Mouse (Mus musculus) frontal cortex, postnatal 10 days (tissue): Measurements from ENCODE around the gene Coro7.
"Not testable (repeated sequence)": the region's sequence is repeated elsewhere in the genome, so short reads cannot be mapped to it uniquely, and the experiment has no call there.

Experiments
- DNase-seq, 2 experiments: peaks; one replicate each; pipeline ENCODE4 v3.0.0; 2022; ENCODE audit warnings: low spot score in 2 of 2, mixed read lengths in 1 of 2

Gene Coro7

DNA sequence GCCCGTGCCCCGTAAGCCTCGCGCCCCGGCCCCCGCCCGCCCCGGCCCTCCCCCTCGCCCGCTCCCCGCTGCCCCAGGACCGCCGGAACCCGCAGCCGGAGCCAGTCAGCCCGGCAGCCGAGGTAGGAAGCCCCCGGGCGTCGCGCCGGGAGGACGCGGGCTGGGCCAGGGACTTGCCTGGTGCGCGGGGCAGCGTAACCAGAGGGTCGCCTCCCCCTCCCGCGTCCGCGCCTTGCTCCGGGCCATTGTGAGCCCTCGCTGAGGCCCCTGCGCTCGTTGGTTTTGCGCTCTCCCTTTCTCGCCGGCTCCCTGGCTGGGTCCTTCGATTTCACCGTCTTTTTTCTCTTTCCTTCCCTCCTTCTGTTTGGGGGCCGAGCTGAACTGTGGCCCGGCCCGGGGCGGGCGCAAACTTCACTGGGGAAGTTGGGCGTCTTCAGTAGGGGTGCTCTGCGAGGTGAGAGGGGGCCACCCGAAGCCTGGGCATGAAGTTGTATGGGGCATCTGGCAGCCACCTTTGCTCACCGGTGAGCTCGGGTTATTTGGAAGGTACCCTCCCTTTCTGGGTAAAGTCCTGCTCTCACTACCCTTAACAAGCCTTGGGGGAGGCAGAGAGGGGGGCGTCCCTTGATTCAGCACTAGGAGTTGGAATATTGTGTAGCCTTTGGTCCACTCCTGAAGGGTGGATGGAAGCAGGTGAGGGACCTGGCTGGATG is 84.6 kb downstream of the Coro7 start:
- DNase-seq, result no peak

DNA sequence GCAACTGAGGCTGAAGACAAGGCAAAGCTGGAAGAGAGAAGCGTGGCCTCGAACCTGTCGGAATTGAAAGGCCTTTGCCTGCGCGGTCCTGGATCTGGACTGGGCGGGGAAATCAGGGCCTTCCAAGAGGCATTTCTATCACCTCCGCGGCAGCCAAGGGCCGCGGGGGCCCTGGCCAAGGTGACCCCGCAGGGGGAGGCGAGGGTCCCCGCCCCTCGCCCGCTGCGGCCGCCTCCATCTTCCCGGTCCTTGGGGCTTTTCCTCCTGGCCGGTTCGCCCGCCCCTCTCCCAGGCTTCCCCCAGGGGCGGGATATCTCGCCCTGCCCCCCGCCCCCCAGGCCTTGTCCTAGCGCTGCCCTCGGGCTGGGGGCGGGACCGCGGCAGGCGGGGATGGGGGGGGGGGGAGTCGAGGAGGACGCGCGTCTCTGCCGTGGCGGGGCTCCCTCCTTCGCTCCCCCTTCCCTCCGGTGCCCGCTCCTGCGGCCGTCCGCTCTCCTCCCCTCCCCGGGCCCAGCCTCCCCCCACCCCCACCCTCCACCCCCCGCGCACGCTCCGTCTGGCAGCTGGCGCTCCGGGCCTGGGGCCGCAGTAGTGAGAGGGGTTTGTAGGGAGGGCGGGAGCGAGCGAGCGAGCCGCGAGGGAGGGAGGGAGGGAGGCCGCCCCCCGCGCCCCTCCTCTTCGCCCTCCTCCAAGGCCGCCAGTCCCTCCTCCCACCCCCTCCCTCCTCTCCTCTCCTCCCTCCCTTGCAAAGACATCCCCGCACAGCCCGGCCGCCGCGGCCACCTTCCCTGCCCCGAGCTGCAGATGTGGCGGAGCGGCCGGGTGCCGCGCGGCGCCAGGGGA is 85.4 kb downstream of the Coro7 start, which contains the start of gene Glis2:
TSS of gene Glis2 (plus strand) at position 743 of the 843 bp plus-strand sequence.
- DNase-seq, result peak in 1 of 2 experiments; percentile 59

DNA sequence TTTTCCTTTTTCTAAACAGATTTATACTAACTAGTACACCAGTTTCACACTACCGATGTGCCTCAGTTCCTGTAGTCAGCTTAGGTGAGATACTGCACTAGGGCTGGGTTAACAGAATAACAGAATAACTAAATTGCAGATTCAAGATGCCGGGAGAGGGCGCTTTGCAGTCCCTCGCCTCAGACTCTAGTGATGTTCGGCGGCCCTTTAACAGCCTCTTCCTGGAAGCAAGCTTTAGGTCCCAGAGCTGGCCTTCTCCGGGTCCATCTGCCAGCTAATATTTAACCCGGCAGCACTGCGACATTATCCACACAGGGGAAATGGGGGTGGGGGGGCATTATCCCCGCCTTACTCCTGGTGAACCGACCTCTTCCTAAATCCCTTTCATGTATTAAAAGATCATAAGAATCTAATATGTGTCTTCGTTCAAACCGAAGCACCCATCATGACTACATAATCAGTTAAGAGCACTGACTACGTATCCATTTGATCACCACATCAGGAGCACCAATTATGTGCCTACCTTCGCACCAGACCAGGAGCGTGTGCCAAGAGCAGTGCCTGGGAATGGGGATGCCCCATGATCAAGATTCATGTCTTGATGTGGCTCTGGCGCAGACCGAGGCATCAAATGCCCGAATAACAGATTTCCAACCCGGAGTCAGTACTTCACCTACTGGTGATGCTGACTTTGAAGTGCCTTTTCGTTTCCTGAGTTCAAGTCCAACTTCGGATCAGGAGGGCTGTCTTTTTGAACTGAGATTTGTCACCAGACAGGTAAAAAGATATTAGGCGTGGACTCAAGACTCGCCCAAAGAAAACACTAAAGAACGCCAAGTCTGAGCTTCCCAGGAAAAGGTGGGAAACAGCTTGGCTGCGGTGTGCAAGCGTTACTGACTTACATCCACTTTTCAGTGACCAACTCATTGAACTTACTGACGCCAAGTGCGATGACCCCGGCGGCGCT is 86.4 kb downstream of the Coro7 start:
- peak in 1 of 2 experiments; percentile 61 for DNase-seq

DNA sequence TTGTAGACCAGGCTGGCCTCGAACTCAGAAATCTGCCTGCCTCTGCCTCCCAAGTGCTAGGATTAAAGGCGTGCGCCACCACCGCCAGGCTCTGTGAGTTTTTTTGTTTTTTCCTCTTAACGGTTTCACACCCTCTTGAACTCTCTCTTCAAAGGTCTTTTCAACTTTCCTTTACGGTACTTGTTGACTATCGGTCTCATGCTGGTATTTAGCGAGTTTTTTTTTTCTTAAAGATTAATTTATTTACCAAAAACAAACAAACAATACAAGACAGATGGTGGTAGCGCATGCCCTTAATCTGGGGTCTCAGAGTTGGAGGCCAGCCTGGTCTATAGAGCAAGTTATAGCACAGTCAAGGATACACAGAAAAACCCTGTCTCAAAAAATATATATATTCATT is 89.3 kb downstream of the Coro7 start:
- no peak for DNase-seq

DNA sequence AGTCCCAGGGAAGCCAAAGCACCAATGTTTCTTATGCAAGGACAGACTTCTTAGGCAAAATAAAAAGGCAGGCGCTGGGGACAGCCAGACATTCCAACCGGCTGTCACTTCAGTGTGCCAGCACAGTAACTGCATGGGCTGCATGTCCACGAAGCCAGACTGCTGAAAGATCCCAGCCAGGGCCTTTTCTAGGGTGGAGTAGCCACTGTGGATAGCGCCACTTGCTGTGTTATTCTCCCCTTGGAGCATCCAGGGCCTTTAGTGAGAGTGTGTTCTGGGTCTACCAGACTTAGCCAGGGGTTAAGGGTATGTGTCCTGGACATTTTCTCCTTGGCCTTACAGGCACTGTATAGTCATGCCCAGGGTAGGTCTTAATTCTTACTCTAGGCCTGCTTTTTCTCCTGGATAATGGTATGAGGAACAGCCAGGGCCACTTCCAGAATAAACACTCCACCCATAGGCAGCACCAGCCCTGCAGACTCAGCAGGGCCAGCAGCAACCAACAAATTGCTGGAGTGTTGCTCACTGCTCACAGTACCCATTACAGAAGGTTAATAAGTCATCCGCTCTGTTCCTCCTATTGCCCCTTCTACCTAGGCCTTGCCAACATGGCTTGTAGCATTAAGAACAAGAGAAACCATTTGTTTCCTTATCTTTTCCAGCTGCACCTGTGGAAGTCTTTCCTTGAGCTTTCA is 91.9 kb downstream of the Coro7 start:
- DNase-seq, result no peak

DNA sequence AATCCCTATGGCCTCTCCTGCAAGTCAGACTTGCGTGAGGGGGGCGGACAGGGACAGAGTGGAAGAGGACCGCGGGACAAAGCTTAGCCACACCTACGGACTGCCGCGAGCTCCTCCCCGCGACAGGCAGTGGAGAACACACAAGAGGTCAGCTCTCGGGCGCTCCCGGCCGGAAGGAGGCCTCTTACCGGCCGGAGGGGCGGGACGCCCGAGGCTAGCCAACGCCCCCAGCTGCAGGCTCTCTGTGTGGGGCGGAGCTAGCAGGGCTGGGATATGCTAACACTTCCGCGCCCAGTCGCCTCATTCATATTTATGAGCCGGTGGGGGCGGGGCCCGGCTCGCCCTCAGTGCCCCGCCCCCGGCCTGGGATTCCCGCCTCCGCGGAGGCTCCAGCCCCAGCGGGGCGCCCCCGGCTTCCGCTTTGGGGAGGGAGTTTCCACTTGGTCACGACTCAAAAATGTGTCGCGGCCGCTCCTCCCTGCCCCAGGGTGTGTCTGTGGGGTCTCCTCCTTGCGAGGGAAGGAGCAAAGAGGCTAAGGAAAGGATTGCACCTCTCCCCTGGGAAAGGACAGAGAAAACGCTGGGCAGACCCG is 93.0 kb downstream of the Coro7 start:
- peak; percentile 87 to 88 for DNase-seq

DNA sequence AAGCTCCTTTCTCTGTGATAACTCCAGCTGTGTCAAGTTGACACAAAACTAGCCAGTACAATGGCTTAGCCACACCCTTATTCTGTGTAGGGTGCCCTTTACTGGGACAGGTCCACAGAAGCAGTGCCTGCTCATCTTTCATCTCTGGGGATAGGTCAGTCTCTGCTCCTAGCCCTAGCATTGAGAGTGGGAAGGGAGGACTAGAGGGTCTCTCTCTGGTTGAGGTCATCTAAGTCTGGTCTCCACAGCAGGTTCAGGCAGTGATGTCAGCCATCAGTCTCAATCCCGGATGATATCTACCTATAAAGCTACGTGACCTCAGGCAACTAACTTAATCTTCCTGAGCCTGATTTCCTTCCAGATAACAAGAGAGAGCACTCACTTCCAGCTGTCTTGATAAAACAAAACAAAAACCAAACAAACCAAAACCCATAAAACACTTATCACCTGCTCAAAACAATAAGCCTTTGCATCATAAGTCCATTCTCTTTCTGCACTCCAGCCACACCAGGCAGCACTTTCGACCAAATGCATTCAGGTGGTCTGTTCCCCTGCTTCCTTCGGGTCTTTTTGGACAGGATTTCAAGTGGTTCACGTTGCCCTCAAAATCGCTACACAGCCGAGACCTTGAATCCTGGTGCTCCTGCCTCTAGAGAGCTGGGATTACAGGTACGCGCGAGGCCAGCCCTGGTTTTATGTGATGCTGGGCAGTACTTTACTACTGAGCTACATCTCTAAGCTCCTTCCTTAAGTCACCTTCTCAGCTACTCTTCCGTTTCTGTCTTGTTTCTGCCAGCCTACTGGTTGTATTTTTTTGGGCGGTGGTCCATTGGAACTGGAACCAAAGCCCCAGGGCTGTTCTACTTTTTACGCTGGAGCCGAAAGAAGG is 93.7 kb downstream of the Coro7 start:
- DNase-seq, result no peak

DNA sequence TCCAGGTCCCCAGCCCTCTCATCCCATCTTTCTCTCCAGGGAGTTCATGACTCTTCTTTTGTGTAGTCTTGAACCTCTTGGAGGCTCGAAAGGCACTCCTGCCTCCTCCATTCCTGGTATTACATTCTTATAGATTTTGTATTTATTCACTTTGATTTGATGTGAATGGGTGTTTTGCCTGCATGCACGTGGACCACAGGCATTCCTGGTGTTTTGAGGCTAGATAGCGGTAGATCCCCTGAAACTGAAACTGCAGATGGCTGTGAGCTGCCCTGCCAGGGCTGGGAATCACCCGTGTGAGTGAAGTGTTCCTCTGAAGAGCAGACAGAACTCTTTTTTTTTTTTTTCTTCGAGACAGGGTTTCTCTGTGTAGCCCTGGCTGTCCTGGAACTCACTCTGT is 95.1 kb downstream of the Coro7 start:
- no peak for DNase-seq

DNA sequence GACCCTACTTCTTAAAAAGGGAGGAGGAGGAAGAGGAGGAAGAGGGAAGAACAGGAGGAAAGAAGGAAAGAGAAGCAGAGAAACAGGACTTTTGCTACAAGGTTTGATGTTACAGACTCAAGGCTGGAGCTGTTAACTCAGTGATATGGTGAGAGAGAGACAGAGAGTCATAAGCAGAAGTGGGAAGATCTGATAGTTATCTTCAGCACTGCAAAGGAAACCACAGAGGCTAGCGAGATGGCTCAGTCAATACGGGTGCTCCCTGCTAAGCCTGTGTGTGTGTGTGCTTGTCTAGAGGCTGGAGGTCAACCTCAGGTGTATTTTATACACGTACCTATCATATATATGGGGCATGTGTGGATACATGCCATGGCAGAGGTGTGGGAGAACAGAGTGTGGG is 95.8 kb downstream of the Coro7 start:
- DNase-seq, result no peak

DNA sequence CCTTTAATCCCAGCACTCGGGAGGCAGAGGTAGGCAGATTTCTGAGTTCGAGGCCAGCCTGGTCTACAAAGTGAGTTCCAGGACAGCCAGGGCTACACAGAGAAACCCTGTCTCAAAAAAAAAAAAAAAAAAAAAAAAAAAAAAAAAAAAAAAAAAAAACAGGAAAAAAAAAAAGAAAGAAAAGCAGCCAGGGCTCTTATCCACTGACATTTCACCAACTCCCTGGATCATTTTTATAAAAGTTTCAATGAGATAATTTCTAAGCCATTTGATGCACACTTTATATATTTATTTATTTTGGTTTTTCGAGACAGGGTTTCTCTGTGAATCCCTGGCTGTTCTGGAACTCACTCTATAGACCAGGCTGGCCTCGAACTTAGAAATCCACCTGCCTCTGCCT is 98.4 kb downstream of the Coro7 start:
- not testable (repeated sequence) for DNase-seq

DNA sequence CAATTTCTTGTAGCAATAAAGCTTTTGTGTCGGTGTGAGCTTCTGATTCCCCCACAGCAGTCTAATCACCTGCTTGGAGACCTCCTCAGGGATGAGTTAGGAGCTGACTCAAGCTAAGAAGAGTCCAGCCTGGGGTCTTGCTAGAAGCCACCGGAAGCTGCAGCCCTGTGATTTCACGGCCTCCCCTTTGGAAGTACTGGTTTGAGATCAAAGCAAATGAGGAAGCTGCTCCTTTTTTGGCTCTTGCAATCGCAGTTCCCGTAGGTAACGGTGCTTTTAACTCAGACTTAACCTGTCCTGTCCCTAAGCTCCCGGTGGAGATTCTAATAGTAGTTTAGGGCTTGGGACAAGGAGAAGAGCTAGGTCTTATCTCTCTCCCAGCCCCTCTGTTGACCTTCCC is 100.9 kb downstream of the Coro7 start:
- DNase-seq, result no peak

DNA sequence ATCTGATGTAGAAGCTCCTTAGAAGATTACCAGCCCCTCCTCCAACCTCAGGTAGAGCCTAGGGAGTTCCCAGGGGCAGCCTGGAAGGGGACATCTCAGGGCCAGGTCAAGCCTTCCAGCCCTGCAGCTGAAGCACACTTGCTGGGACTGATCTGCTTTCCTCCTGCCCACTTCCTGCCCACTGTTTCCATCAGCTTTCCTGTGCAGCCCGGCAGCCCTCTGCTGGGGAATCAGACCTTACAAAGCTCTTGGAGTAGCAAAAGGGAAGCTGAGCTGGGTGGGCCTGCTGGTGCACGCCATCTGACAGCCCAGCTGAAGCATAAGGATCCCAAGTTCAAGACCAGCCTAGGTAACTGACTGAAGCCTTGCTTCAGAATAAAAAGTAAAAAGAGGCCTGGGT is 102.7 kb downstream of the Coro7 start:
- DNase-seq, result no peak
